Mouse (Mus musculus) kidney, postnatal 0 days (tissue): Measurements from ENCODE around the gene Rnf220. TPM values are rescaled to one million over a fixed set of nuclear protein-coding genes. Genes with fewer than 3 reads are reported as not detected.

Experiments used
- ATAC-seq: fragments of 200-750 bp; cut with Nextera tagmentation; replicated peaks from 2 replicates; pipeline ENCODE4 v1.8.0; 2017; ENCODE audit warnings: low read depth, moderate number of reproducible peaks, moderate TSS enrichment, moderate library complexity; ENCODE audit not compliant: low FRiP score
- DNase-seq: peaks from one replicate; pipeline ENCODE4 v3.0.0-alpha.2; 2016; ENCODE audit warnings: low spot score
- H3K27ac ChIP-seq: fragments of 300-500 bp; sonication (generic); 2 replicates; pipeline ENCODE4 v1.5.1; 2014; ENCODE audit warnings: mild to moderate bottlenecking
- H3K27me3 ChIP-seq: fragments of 300-500 bp; sonication (generic); 2 replicates; pipeline ENCODE4 v1.6.1; 2014; ENCODE audit warnings: low read length, mixed read lengths; ENCODE audit not compliant: insufficient read depth
- H3K36me3 ChIP-seq: fragments of 300-500 bp; sonication (generic); 2 replicates; pipeline ENCODE4 v1.6.1; 2014; ENCODE audit warnings: low read length, mixed read lengths; ENCODE audit not compliant: insufficient read depth
- H3K4me1 ChIP-seq: fragments of 300-500 bp; sonication (generic); replicated peaks from 2 replicates; pipeline ENCODE4 v1.6.1; 2014; ENCODE audit warnings: antibody characterized with exemption, low read length, mixed read lengths; ENCODE audit not compliant: insufficient read depth
- H3K4me2 ChIP-seq: fragments of 300-500 bp; sonication (generic); 2 replicates; pipeline ENCODE4 v1.6.1; 2014; ENCODE audit warnings: mild to moderate bottlenecking, low read length, moderate library complexity, mixed read lengths
- H3K4me3 ChIP-seq: fragments of 300-500 bp; sonication (generic); replicated peaks from 2 replicates; pipeline ENCODE4 v1.5.1; 2014; ENCODE audit warnings: low read depth, low read length
- H3K9ac ChIP-seq: fragments of 300-500 bp; sonication (generic); 2 replicates; pipeline ENCODE4 v1.6.1; 2014; ENCODE audit warnings: low read depth, low read length
- H3K9me3 ChIP-seq: fragments of 300-500 bp; sonication (generic); replicated peaks from 2 replicates; pipeline ENCODE4 v1.6.1; 2016; ENCODE audit warnings: low read length, inconsistent platforms, mixed read lengths
- CTCF ChIP-seq: IDR thresholded peaks from 2 replicates; pipeline ENCODE4 v1.5.1; 2016; ENCODE audit warnings: antibody characterized with exemption, low read depth, mild to moderate bottlenecking, moderate library complexity
- WGBS: fragments of 180-500 bp; shearing (Covaris S2); extraction: QIAGEN DNeasy Blood & Tissue Kit; methylation state at CpG from one replicate; pipeline ENCODE4 v1.1.7; 2014; 5-methylcytosine and 5-hydroxymethylcytosine counted together
- polyA plus RNA-seq: library from polyadenylated mRNA; unstranded; fragments of >200 nt; fragmentation: Nextera tagmentation; extraction: Ambion mirVana; gene quantifications from 2 replicates; pipeline ENCODE4 v1.2.1, GENCODE M21; 2015

The Rnf220 gene
- polyA plus RNA-seq, 1 experiment from 2014 or later: 62.1 TPM

DNA sequence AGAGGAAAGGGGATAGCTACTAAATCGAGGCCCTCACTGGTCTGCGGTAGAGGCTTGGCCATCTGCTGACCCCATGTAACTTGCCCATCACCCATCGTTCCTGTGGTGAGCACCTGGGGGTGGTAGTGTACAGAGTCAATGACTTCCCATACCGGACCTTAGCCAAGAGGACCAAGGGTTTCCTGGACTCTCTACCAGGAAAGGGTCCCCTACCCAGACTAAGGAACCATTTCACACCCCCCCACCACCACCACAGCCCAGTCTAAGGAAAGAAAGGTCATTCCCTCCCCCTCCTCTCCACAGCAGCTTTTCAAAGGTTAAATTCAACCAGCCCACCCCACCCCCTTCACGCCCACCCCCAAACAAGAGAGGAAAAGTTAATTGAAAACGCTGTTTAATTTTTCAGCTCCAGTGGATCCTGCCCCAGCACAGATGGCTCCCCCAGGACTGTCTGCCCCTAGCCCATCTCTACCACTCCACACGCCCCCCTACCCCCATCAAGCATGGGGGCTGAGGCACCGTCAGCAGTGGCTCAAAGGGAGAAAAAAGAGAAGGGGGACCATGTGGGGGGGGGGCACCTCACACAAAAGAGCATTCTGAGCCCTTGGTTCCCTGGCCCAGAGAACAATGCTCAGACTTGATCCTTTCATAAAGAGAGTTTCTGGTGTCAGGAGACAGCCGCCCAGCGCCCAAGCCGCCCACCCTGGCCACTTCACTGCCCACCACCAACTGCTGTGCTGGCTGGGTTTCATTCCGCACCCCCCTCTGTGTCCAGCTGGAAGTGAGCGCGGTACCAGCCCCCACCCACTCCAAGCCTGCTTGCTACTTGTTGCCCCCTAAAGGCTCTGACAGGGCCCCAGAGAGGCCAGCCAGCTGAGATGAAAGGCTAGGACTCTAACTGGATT is 87.5 kb downstream of the Rnf220 start:
- Histone ChIP-seq H3K27ac (no peak overlapping the region), H3K9me3 (no peaks in the 10 kb centered on the region), H3K27me3 (no peaks in the 10 kb centered on the region), H3K4me1 (no peaks in the 10 kb centered on the region), H3K9ac (no peak overlapping the region), H3K4me3 (no peak overlapping the region), H3K36me3 (no peaks in the 10 kb centered on the region), H3K4me2 (no peak overlapping the region)
- TF ChIP-seq CTCF: no peak
- WGBS: 59% methylated on average over 14 of the region's 14 CpGs
- no peak for DNase-seq
- no peak; the same call in 1 of the 2 replicates for ATAC-seq

DNA sequence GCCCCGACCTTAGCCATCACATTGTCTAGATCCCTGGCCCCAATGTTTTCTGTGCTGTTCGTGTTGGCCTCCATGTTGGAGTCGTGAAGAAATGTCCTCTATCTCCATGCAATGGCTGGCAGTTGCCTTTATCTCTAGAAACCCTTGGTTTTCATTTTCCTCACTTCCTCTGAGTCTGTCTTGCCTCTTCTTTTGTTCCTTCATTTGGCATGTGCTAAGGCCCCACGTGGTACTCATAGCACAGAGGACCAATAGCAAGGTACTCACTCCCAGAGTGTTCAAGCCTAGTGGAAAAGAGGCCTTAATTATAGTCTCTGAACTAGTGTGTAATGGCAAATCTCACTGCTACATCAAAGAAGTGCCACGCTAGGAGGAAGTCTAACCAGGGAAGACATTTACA is 88.9 kb downstream of the Rnf220 start:
- H3K9me3 ChIP-seq: no peaks in the 10 kb centered on the region
- WGBS: 89% methylated on average over 5 of the region's 5 CpGs
- H3K4me3 ChIP-seq: no peak overlapping the region
- H3K4me2 ChIP-seq: no peak overlapping the region
- H3K27ac ChIP-seq: no peak overlapping the region
- no peaks in the 10 kb centered on the region for H3K36me3 ChIP-seq
- H3K27me3 ChIP-seq: no peaks in the 10 kb centered on the region
- H3K9ac ChIP-seq: no peak overlapping the region
- ATAC-seq: no peak
- no peaks in the 10 kb centered on the region for H3K4me1 ChIP-seq
- DNase-seq: no peak
- no peak for TF ChIP-seq CTCF

DNA sequence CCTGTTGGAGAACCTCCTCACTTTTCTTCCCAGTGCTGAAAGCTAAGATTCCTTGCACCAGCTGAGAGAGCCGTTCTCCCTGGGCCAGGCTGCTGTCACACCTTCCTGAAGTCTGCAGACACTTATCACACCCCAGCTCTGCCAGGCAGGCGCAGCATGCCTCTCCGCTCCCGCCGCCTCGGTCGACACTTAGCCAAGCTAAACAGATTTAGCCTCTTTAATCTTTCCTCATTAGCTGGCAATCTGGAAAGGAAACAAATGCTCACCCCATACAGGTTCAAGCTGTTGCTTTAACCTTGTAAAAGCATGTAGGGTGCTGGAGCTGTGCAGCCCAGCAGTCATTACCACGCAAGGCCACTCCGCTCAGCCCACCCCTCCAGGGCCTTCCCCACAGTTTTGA is 90.9 kb downstream of the Rnf220 start:
- H3K9me3 ChIP-seq: no peaks in the 10 kb centered on the region
- H3K4me3 ChIP-seq: no peak overlapping the region
- H3K9ac ChIP-seq: no peak overlapping the region
- ATAC-seq (no peak), DNase-seq (no peak)
- H3K4me1 ChIP-seq: no peaks in the 10 kb centered on the region
- WGBS: 34% methylated on average over 9 of the region's 9 CpGs
- H3K36me3 ChIP-seq: no peaks in the 10 kb centered on the region
- H3K4me2 ChIP-seq: no peak overlapping the region
- no peaks in the 10 kb centered on the region for H3K27me3 ChIP-seq
- TF ChIP-seq CTCF: no peak
- no peak overlapping the region for H3K27ac ChIP-seq

DNA sequence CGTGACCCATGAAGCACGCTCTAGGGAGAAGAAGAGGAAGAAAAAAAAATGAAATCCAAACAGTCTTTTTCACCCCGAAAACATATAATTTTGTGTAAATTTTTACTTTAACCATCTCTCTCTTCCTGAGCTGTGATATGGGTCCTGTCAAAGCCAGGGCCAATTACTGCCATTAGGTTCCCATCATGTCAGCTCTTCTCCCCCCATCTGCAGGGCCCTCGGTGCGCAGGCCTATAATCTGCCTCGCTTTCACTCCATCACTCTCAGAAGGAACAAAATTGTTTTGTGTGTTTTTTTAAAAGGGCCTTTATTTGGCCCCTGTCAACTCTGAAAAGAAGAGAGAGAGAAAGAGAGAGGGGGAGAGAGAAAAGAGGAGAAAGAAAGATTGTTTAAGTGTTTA is 91.6 kb downstream of the Rnf220 start:
- H3K27me3 ChIP-seq: no peaks in the 10 kb centered on the region
- no peak overlapping the region for H3K27ac ChIP-seq
- H3K4me2 ChIP-seq: no peak overlapping the region
- no peak for ATAC-seq
- no peaks in the 10 kb centered on the region for H3K36me3 ChIP-seq
- no peak overlapping the region for H3K9ac ChIP-seq
- no peak for DNase-seq
- no peak overlapping the region for H3K4me3 ChIP-seq
- WGBS: 84% methylated on average over 6 of the region's 6 CpGs
- H3K9me3 ChIP-seq: no peaks in the 10 kb centered on the region
- H3K4me1 ChIP-seq: no peaks in the 10 kb centered on the region
- TF ChIP-seq CTCF: no peak

GRCm38 (mm10) chr4:117403411-117403810 is 93.4 kb downstream of the Rnf220 start:
- H3K4me1 ChIP-seq: no peaks in the 10 kb centered on the region
- H3K27ac ChIP-seq: no peak overlapping the region
- H3K4me3 ChIP-seq: no peak overlapping the region
- H3K9me3 ChIP-seq: no peaks in the 10 kb centered on the region
- no peak overlapping the region for H3K4me2 ChIP-seq
- no peak for DNase-seq
- TF ChIP-seq CTCF: no peak
- H3K9ac ChIP-seq: no peak overlapping the region
- no peak for ATAC-seq
- H3K36me3 ChIP-seq: no peaks in the 10 kb centered on the region
- 32% methylated on average over 3 of the region's 3 CpGs for WGBS
- H3K27me3 ChIP-seq: no peaks in the 10 kb centered on the region

DNA sequence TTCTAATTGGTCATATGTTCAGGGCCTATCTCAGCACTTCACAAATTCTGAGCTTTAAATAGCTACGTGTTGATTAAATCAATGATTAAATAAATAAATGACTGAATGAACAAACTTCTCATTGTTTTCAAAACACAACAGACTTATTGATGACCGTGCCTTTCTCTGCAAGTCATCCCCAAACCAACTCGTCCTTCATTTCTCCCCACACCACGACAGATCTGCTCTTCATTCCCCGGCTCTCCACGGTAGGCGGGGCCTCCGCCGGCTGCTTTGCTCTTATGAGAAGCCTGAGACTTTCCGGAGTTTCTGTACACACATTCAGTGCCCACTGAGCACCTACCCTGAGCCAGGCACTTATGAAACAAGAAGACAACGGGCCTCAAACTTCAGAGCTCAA is 99.7 kb downstream of the Rnf220 start:
- Histone ChIP-seq H3K27me3 (no peaks in the 10 kb centered on the region), H3K9ac (no peak overlapping the region), H3K27ac (no peak overlapping the region), H3K4me3 (no peak overlapping the region), H3K4me2 (no peak overlapping the region), H3K9me3 (no peaks in the 10 kb centered on the region), H3K4me1 (0 out of 2 replicates have a peak, but pooled peaks cover 5% of the 10 kb centered on the region), H3K36me3 (no peaks in the 10 kb centered on the region)
- WGBS: 75% methylated on average over 11 of the region's 11 CpGs
- ATAC-seq (no peak), DNase-seq (no peak)
- no peak for TF ChIP-seq CTCF

GRCm38 (mm10) chr4:117393027-117393426 is 103.8 kb downstream of the Rnf220 start:
- Histone ChIP-seq H3K9ac (no peak overlapping the region), H3K4me2 (no peak overlapping the region), H3K27me3 (no peaks in the 10 kb centered on the region; the same call in 1 of the 2 replicates), H3K9me3 (no peaks in the 10 kb centered on the region), H3K4me1 (peaks cover 9% of the 10 kb centered on the region; the same call in 1 of the 2 replicates), H3K27ac (no peak overlapping the region), H3K36me3 (no peaks in the 10 kb centered on the region), H3K4me3 (no peak overlapping the region)
- DNase-seq (no peak), ATAC-seq (no peak)
- 44% methylated on average over 7 of the region's 7 CpGs for WGBS
- no peak for TF ChIP-seq CTCF
